Comparison of ENCODE assay signal across 14 mouse cellular contexts in genomic region chr3:131263766-131264486, GRCm38 (mm10). TPM values are rescaled to one million over a fixed set of nuclear protein-coding genes. Genes with fewer than 3 reads are reported as not detected.
DNase-seq lines count a peak whose midpoint lies in the region; ATAC-seq and TF ChIP-seq lines count a peak whose summit lies in the region.
"Had no signal": no experiment of that assay in that cellular context is flagged by ENCODE, and none has a peak within 500 bp of the region (broad histone marks: within the 10 kb centered on the region; RNA-seq: fewer than 3 reads in every experiment).

No protein-coding gene starts in this region.

- TF ChIP-seq POLR2A in lung, adult 2 months (IDR thresholded peaks at IDR 0.05; ENCODE audit: borderline replicate concordance, extremely low read depth, low read depth, low read length): no peak

- no peaks in the 10 kb centered on the region for H3K27me3 ChIP-seq in lung, embryonic 14.5 days (ENCODE audit: insufficient read depth, low read length)
- H3K27me3 ChIP-seq in forebrain, embryonic 11.5 days (ENCODE audit: control insufficient read depth, insufficient read depth, low read length): no peaks in the 10 kb centered on the region
- H3K27me3 ChIP-seq: limb, embryonic 12.5 days; neural tube, embryonic 13.5 days had no signal

- H3K9ac ChIP-seq in lung, embryonic 14.5 days: no peak overlapping the region
- H3K9ac ChIP-seq in forebrain, embryonic 11.5 days (ENCODE audit: low read length): no peak overlapping the region
- H3K9ac ChIP-seq: hindbrain, embryonic 14.5 days; limb, embryonic 12.5 days; neural tube, embryonic 13.5 days had no signal

- ATAC-seq in lung, embryonic 14.5 days (ENCODE audit: insufficient read depth): peak; percentile 55; the same call in 1 of the 2 replicates
- ATAC-seq in forebrain, embryonic 11.5 days (replicated peaks; ENCODE audit: low FRiP score): no peak

- WGBS in lung, adult 2 months: 61% methylated on average over 15 of the region's 15 CpGs
- 40% methylated on average over 15 of the region's 15 CpGs for WGBS in lung, embryonic 14.5 days
- 76% methylated on average over 15 of the region's 15 CpGs for WGBS in forebrain, embryonic 11.5 days

- peaks cover 11% of the 10 kb centered on the region for H3K36me3 ChIP-seq in lung, embryonic 14.5 days (ENCODE audit: insufficient read depth)
- H3K36me3 ChIP-seq in forebrain, embryonic 11.5 days (ENCODE audit: control insufficient read depth, insufficient read depth, low read length): no peaks in the 10 kb centered on the region; the same call in 1 of the 2 replicates
- H3K36me3 ChIP-seq: neural tube, embryonic 13.5 days had no signal

- no peak overlapping the region for H3K27ac ChIP-seq in lung, embryonic 14.5 days (ENCODE audit: low read depth)
- H3K27ac ChIP-seq in forebrain, embryonic 11.5 days (ENCODE audit: low read depth, low read length): no peak overlapping the region
- H3K27ac ChIP-seq: hindbrain, embryonic 14.5 days; limb, embryonic 12.5 days; neural tube, embryonic 13.5 days had no signal

- H3K4me1 ChIP-seq in lung, adult 2 months (ENCODE audit: control insufficient read depth, insufficient read depth, low read length): peaks cover 6% of the 10 kb centered on the region; the same call in 1 of the 2 replicates
- H3K4me1 ChIP-seq in lung, embryonic 14.5 days (ENCODE audit: insufficient read depth): no peaks in the 10 kb centered on the region; the same call in 1 of the 2 replicates
- no peaks in the 10 kb centered on the region for H3K4me1 ChIP-seq in forebrain, embryonic 11.5 days (replicated peaks; ENCODE audit: control insufficient read depth, insufficient read depth, low read length)
- H3K4me1 ChIP-seq: neural tube, embryonic 13.5 days had no signal

- TF ChIP-seq CTCF in lung, adult 2 months (IDR thresholded peaks at IDR 0.05; ENCODE audit: insufficient read depth, low read length): no peak
- TF ChIP-seq CTCF in lung, embryonic 14.5 days (IDR thresholded peaks at IDR 0.05; ENCODE audit: low read depth): no peak

- no peak overlapping the region for H3K4me3 ChIP-seq in lung, adult 2 months (replicated peaks; ENCODE audit: extremely low read depth, low read depth, low read length)
- H3K4me3 ChIP-seq in lung, embryonic 14.5 days (ENCODE audit: low read depth, low read length): no peak overlapping the region
- no peak overlapping the region for H3K4me3 ChIP-seq in forebrain, embryonic 11.5 days (ENCODE audit: low read depth, low read length)
- H3K4me3 ChIP-seq: limb, embryonic 12.5 days; neural tube, embryonic 13.5 days had no signal

- DNase-seq in lung, adult 18-20 months: peak; percentile 60 to 68
- no peak for DNase-seq in lung, adult 2 months
- peak; percentile 67 for DNase-seq in kidney, postnatal 10 days
- DNase-seq in lung, embryonic 14.5 days: peak; percentile 68
- DNase-seq in forebrain, embryonic 11.5 days (ENCODE audit: low spot score): no peak
- no peak for DNase-seq in adrenal gland, adult 18-20 months (ENCODE audit: low spot score in 2 of 2)
- DNase-seq in thymus, postnatal 0 days (ENCODE audit: low spot score): no peak
- DNase-seq in spleen, postnatal 10 days (ENCODE audit: low spot score in 2 of 2): no peak
- DNase-seq: cerebellum, postnatal 25 days; midbrain, embryonic 14.5 days; thymus, postnatal 4 days had no signal

- no peaks in the 10 kb centered on the region; the same call in 1 of the 2 replicates for H3K9me3 ChIP-seq in lung, embryonic 14.5 days (ENCODE audit: low read depth, low read length)
- peaks cover 2% of the 10 kb centered on the region; the same call in 1 of the 2 replicates for H3K9me3 ChIP-seq in forebrain, embryonic 11.5 days (ENCODE audit: control insufficient read depth, low read length)
- H3K9me3 ChIP-seq: neural tube, embryonic 13.5 days had no signal

- H3K4me2 ChIP-seq in lung, embryonic 14.5 days: no peak overlapping the region
- no peak overlapping the region for H3K4me2 ChIP-seq in forebrain, embryonic 11.5 days (ENCODE audit: low read depth, low read length, severe bottlenecking)
- H3K4me2 ChIP-seq: hindbrain, embryonic 14.5 days; limb, embryonic 12.5 days; neural tube, embryonic 13.5 days had no signal

RNA-seq across cellular contexts. Expression of gene Hadh, which starts 8.0 kb away (rescaled TPM):
- 79.7 and 113 TPM in 2 replicates for polyA plus RNA-seq in lung, adult 2 months (2012; rRNA removed)
- polyA plus RNA-seq in lung, embryonic 14.5 days (2014; fragmentation: Nextera tagmentation; extraction: Ambion mirVana): 113 and 115 TPM in 2 replicates
- polyA plus RNA-seq in forebrain, embryonic 11.5 days (2014; fragmentation: Nextera tagmentation; extraction: Ambion mirVana): 74.1 and 75.7 TPM in 2 replicates
- 100 to 1,000 TPM; 469 to 611 TPM for total RNA-seq in adrenal gland, adult 18-20 months (2021)
- 89.3 and 94.8 TPM in 2 replicates for polyA plus RNA-seq in thymus, postnatal 0 days (2015; fragmentation: Nextera tagmentation; extraction: Ambion mirVana)

RNA-seq across cellular contexts. Expression of gene Cyp2u1, which starts 39.1 kb away (rescaled TPM):
- polyA plus RNA-seq in lung, adult 2 months (2012; rRNA removed): 2.7 TPM in 2 replicates
- 1.9 TPM in 2 replicates for polyA plus RNA-seq in lung, embryonic 14.5 days (2014; fragmentation: Nextera tagmentation; extraction: Ambion mirVana)
- polyA plus RNA-seq in forebrain, embryonic 11.5 days (2014; fragmentation: Nextera tagmentation; extraction: Ambion mirVana): 1.5 and 3.1 TPM in 2 replicates
- 10 to 100 TPM; 13.5 to 28.2 TPM for total RNA-seq in adrenal gland, adult 18-20 months (2021)
- polyA plus RNA-seq in thymus, postnatal 0 days (2015; fragmentation: Nextera tagmentation; extraction: Ambion mirVana): 0.22 and 0.52 TPM in 2 replicates

Comparison
In these comparisons a context has a peak if more than half of its experiments do, and no peak if none do; other contexts are left out.
1. DNase-seq: peak in lung, adult 18-20 months (2 of 2), kidney, postnatal 10 days (single experiment) and lung, embryonic 14.5 days (single experiment); none in lung, adult 2 months (single experiment), forebrain, embryonic 11.5 days (single experiment), adrenal gland, adult 18-20 months (0 of 2), thymus, postnatal 0 days (single experiment) and spleen, postnatal 10 days (0 of 2).